Mouse (Mus musculus): ENCODE results near the gene Dennd1a.

- TF ChIP-seq CTCF (conservative IDR thresholded peaks at IDR 0.05; ENCODE audit: insufficient read depth, insufficient read length, low read depth, low read length) (no peak), POLR2A (IDR thresholded peaks at IDR 0.05; ENCODE audit: low read depth, low read length) (no peak)
These were observed 313.0 kb downstream of the Dennd1a start for GRCm38 (mm10) chr2:37974201-37974600.
